In genomic region chr10:70442623-70443022, GRCm38 (mm10) we compare ENCODE assay signal across 14 mouse cellular contexts. TPM values are rescaled to one million over a fixed set of nuclear protein-coding genes. Genes with fewer than 3 reads are reported as not detected.
DNase-seq lines count a peak whose midpoint lies in the region; ATAC-seq and TF ChIP-seq lines count a peak whose summit lies in the region.
"Had no signal": no experiment of that assay in that cellular context is flagged by ENCODE, and none has a peak within 500 bp of the region (broad histone marks: within the 10 kb centered on the region; RNA-seq: fewer than 3 reads in every experiment).

No protein-coding gene starts in this region.

- H3K36me3 ChIP-seq in heart, embryonic 13.5 days: no peaks in the 10 kb centered on the region
- no peaks in the 10 kb centered on the region for H3K36me3 ChIP-seq in embryonic facial prominence, embryonic 14.5 days (ENCODE audit: control insufficient read depth, insufficient read depth, low read length)
- H3K36me3 ChIP-seq in midbrain, embryonic 12.5 days: 0 out of 2 replicates have a peak, but pooled peaks cover 3% of the 10 kb centered on the region
- no peaks in the 10 kb centered on the region for H3K36me3 ChIP-seq in thymus, adult 2 months (ENCODE audit: control insufficient read depth, insufficient read depth, low read length)

- TF ChIP-seq CTCF in thymus, adult 2 months (IDR thresholded peaks at IDR 0.05; ENCODE audit: borderline replicate concordance, control insufficient read depth, extremely low read depth, insufficient read depth, low read length, poor library complexity): no peak

- ATAC-seq in heart, embryonic 13.5 days (ENCODE audit: extremely low read depth, insufficient number of reproducible peaks, low FRiP score, low TSS enrichment): no peak
- no peak for ATAC-seq in embryonic facial prominence, embryonic 14.5 days (ENCODE audit: low read depth)
- no peak for ATAC-seq in midbrain, embryonic 12.5 days (ENCODE audit: low FRiP score, low read depth)
- ATAC-seq: intestine, postnatal 0 days had no signal

- H3K9me3 ChIP-seq in heart, embryonic 13.5 days: no peaks in the 10 kb centered on the region
- H3K9me3 ChIP-seq in embryonic facial prominence, embryonic 14.5 days (ENCODE audit: control insufficient read depth, low read length): no peaks in the 10 kb centered on the region
- H3K9me3 ChIP-seq in midbrain, embryonic 12.5 days: no peaks in the 10 kb centered on the region

- 76% methylated on average over 5 of the region's 5 CpGs for WGBS in heart, embryonic 13.5 days
- WGBS in embryonic facial prominence, embryonic 14.5 days: 72% methylated on average over 5 of the region's 5 CpGs
- 85% methylated on average over 5 of the region's 5 CpGs for WGBS in midbrain, embryonic 12.5 days
- 93% methylated on average over 5 of the region's 5 CpGs for WGBS in thymus, adult 2 months

- H3K27ac ChIP-seq in heart, embryonic 13.5 days (replicated peaks): no peak overlapping the region
- no peak overlapping the region for H3K27ac ChIP-seq in embryonic facial prominence, embryonic 14.5 days (replicated peaks; ENCODE audit: low read depth, low read length)
- no peak overlapping the region for H3K27ac ChIP-seq in midbrain, embryonic 12.5 days (replicated peaks)
- H3K27ac ChIP-seq in thymus, adult 2 months (ENCODE audit: control insufficient read depth, insufficient read depth, low read length): no peak overlapping the region

- H3K9ac ChIP-seq in heart, embryonic 13.5 days: no peak overlapping the region
- H3K9ac ChIP-seq in embryonic facial prominence, embryonic 14.5 days (ENCODE audit: low read depth, low read length): no peak overlapping the region
- no peak overlapping the region for H3K9ac ChIP-seq in midbrain, embryonic 12.5 days (replicated peaks)

- H3K4me2 ChIP-seq in heart, embryonic 13.5 days: peak overlapping the region; percentile 89
- H3K4me2 ChIP-seq in embryonic facial prominence, embryonic 14.5 days (ENCODE audit: low read depth, low read length): 0 out of 2 replicates have a peak overlapping the region, but pooled peaks have one; percentile 86
- H3K4me2 ChIP-seq in midbrain, embryonic 12.5 days (replicated peaks): peak overlapping the region; percentile 81

- no peak overlapping the region for H3K4me3 ChIP-seq in heart, embryonic 13.5 days
- no peak overlapping the region for H3K4me3 ChIP-seq in embryonic facial prominence, embryonic 14.5 days (ENCODE audit: low read depth, low read length)
- peak overlapping the region; percentile 52; the same call in 1 of the 2 replicates for H3K4me3 ChIP-seq in midbrain, embryonic 12.5 days
- H3K4me3 ChIP-seq in thymus, adult 2 months (ENCODE audit: control insufficient read depth, insufficient read depth, low read length): no peak overlapping the region

- no peaks in the 10 kb centered on the region for H3K27me3 ChIP-seq in heart, embryonic 13.5 days (replicated peaks)
- H3K27me3 ChIP-seq in embryonic facial prominence, embryonic 14.5 days (replicated peaks; ENCODE audit: control insufficient read depth, insufficient read depth, low read length): no peaks in the 10 kb centered on the region
- no peaks in the 10 kb centered on the region for H3K27me3 ChIP-seq in midbrain, embryonic 12.5 days
- H3K27me3 ChIP-seq in thymus, adult 2 months (ENCODE audit: control insufficient read depth, insufficient read depth, low read length): no peaks in the 10 kb centered on the region

- no peak for DNase-seq in heart, postnatal 4 days
- peak; percentile 55 for DNase-seq in ES-CJ7 (ENCODE audit: low read depth, low spot score)
- DNase-seq in embryonic facial prominence, embryonic 14.5 days (ENCODE audit: low spot score): peak; percentile 9
- DNase-seq in cerebellum, adult 9-10 months: no peak
- no peak for DNase-seq in thymus, adult 2 months
- DNase-seq in thymus, postnatal 25 days: no peak
- DNase-seq: cerebellum, postnatal 14 days; gastrocnemius, postnatal 25 days; left cerebral cortex, postnatal 4 days; lung, adult 2 months; thymus, postnatal 4 days had no signal

- TF ChIP-seq POLR2A in thymus, adult 2 months (IDR thresholded peaks at IDR 0.05; ENCODE audit: control insufficient read depth, extremely low read depth, insufficient read depth, low read length, poor library complexity): no peak

- H3K4me1 ChIP-seq in heart, embryonic 13.5 days: peaks cover 12% of the 10 kb centered on the region
- H3K4me1 ChIP-seq in embryonic facial prominence, embryonic 14.5 days (ENCODE audit: control insufficient read depth, insufficient read depth, low read length): peaks cover 9% of the 10 kb centered on the region; the same call in 1 of the 2 replicates
- H3K4me1 ChIP-seq in midbrain, embryonic 12.5 days: peaks cover 24% of the 10 kb centered on the region
- no peaks in the 10 kb centered on the region for H3K4me1 ChIP-seq in thymus, adult 2 months (replicated peaks; ENCODE audit: control insufficient read depth, insufficient read depth, low read length)

RNA-seq across cellular contexts. Expression of gene Fam13c, which starts 2.3 kb away (rescaled TPM):
- 9.5 and 10.0 TPM in 2 replicates for polyA plus RNA-seq in heart, embryonic 13.5 days (2015; fragmentation: Nextera tagmentation; extraction: Ambion mirVana)
- total RNA-seq in heart, postnatal 4 days (2021): 1 to 10 TPM; 7.2 to 8.2 TPM
- polyA plus RNA-seq in embryonic facial prominence, embryonic 14.5 days (2014; fragmentation: Nextera tagmentation; extraction: Ambion mirVana): 11.3 and 11.8 TPM in 2 replicates
- polyA plus RNA-seq in midbrain, embryonic 12.5 days (2016; fragmentation: Nextera tagmentation; extraction: Ambion mirVana): 23.9 and 24.4 TPM in 2 replicates
- polyA plus RNA-seq in thymus, adult 2 months (2012; rRNA removed): 0.42 and 0.69 TPM in 2 replicates

Comparison
In these comparisons a context has a peak if more than half of its experiments do, and no peak if none do; other contexts are left out.
1. DNase-seq: peak in ES-CJ7 (single experiment) and embryonic facial prominence, embryonic 14.5 days (single experiment); none in heart, postnatal 4 days (single experiment), cerebellum, adult 9-10 months (single experiment), thymus, adult 2 months (single experiment) and thymus, postnatal 25 days (single experiment).
2. Peak in every context shown above with its lines, with median percentiles within 50 percentile points of each other: H3K4me2 ChIP-seq.